Mouse (Mus musculus) MEL (cell line): Measurements from ENCODE around the gene Calml3. TPM values are rescaled to one million over a fixed set of nuclear protein-coding genes. Genes with fewer than 3 reads are reported as not detected.

Experiments
- DNase-seq: peaks from one replicate; pipeline ENCODE4 v3.0.0; 2011; ENCODE audit warnings: low read depth, low spot score
- H3K27ac ChIP-seq: 2 replicates; pipeline ENCODE4 v1.5.1; 2012; ENCODE audit warnings: low read depth, mild to moderate bottlenecking, control low read depth, low read length, moderate library complexity; ENCODE audit not compliant: control insufficient read depth
- H3K27me3 ChIP-seq, 2 experiments: fragments of 150-350 bp in 1 of 2; sonication (generic) in 1 of 2; 2 replicates each; pipeline ENCODE4 v1.6.1; 2012; ENCODE audit warnings: low read length in 2 of 2, mild to moderate bottlenecking in 2 of 2, improper control_type of control experiment in 1 of 2, moderate library complexity in 1 of 2; ENCODE audit not compliant: insufficient read depth in 2 of 2, control insufficient read depth in 1 of 2
- H3K36me3 ChIP-seq, 2 experiments: 2 replicates each; pipeline ENCODE4 v1.6.1; 2012 to 2014; ENCODE audit warnings: low read length in 2 of 2, improper control_type of control experiment in 1 of 2, inconsistent platforms in 1 of 2, mild to moderate bottlenecking in 1 of 2; ENCODE audit not compliant: insufficient read depth in 2 of 2, control insufficient read depth in 1 of 2
- H3K4me1 ChIP-seq, 2 experiments: fragments of 150-350 bp in 1 of 2; sonication (generic) in 1 of 2; 2 replicates each; pipeline ENCODE4 v1.6.1; 2012; ENCODE audit warnings: low read length in 2 of 2, improper control_type of control experiment in 1 of 2, mild to moderate bottlenecking in 1 of 2; ENCODE audit not compliant: insufficient read depth in 2 of 2, control insufficient read depth in 1 of 2
- H3K4me3 ChIP-seq, 2 experiments: fragments of 150-350 bp in 1 of 2; sonication (generic) in 1 of 2; 2 replicates each; pipeline ENCODE4 v1.5.1; 2012; ENCODE audit warnings: low read depth in 2 of 2, low read length in 2 of 2, mild to moderate bottlenecking in 2 of 2, moderate library complexity in 2 of 2, control low read depth in 1 of 2, improper control_type of control experiment in 1 of 2; ENCODE audit not compliant: control insufficient read depth in 1 of 2, insufficient read depth in 1 of 2
- H3K79me2 ChIP-seq: 2 replicates; pipeline ENCODE4 v1.6.1; 2012; ENCODE audit warnings: mild to moderate bottlenecking, low read length, moderate library complexity; ENCODE audit not compliant: control insufficient read depth, poor library complexity, insufficient read depth
- H3K9ac ChIP-seq: 2 replicates; pipeline ENCODE4 v1.6.1; 2012; ENCODE audit warnings: low read depth, mild to moderate bottlenecking, control low read depth, low read length, moderate library complexity; ENCODE audit not compliant: control insufficient read depth, poor library complexity, severe bottlenecking
- H3K9me3 ChIP-seq: fragments of 150-350 bp; sonication (generic); replicated peaks from 2 replicates; pipeline ENCODE4 v1.6.1; 2012; ENCODE audit warnings: mild to moderate bottlenecking, low read length, improper control_type of control experiment, moderate library complexity; ENCODE audit not compliant: insufficient read depth
- BHLHE40 ChIP-seq: IDR thresholded peaks from 2 replicates; pipeline ENCODE4 v1.6.1; 2012; ENCODE audit warnings: low read depth, mild to moderate bottlenecking, inconsistent platforms, low read length, improper control_type of control experiment, borderline replicate concordance
- CHD1 ChIP-seq: IDR thresholded peaks from 2 replicates; pipeline ENCODE4 v1.6.1; 2012; ENCODE audit warnings: low read depth, mild to moderate bottlenecking, inconsistent platforms, low read length, improper control_type of control experiment
- CHD2 ChIP-seq: IDR thresholded peaks from 2 replicates; pipeline ENCODE4 v1.6.1; 2011; ENCODE audit warnings: low read length, improper control_type of control experiment
- ELF1 ChIP-seq: IDR thresholded peaks from 2 replicates; pipeline ENCODE4 v1.6.1; 2014; ENCODE audit warnings: low read depth, mild to moderate bottlenecking, inconsistent platforms, low read length, improper control_type of control experiment, moderate library complexity
- ETS1 ChIP-seq: IDR thresholded peaks from 2 replicates; pipeline ENCODE4 v1.6.1; 2012; ENCODE audit warnings: low read depth, mild to moderate bottlenecking, inconsistent platforms, low read length, improper control_type of control experiment, moderate library complexity
- GABPA ChIP-seq: IDR thresholded peaks from 2 replicates; pipeline ENCODE4 v1.6.1; 2012; ENCODE audit warnings: low read depth, mild to moderate bottlenecking, inconsistent platforms, low read length, improper control_type of control experiment, moderate library complexity
- MAX ChIP-seq: IDR thresholded peaks from 2 replicates; pipeline ENCODE4 v1.6.1; 2011; ENCODE audit warnings: low read length, improper control_type of control experiment
- MAZ ChIP-seq: IDR thresholded peaks from 2 replicates; pipeline ENCODE4 v1.6.1; 2012; ENCODE audit warnings: low read depth, mild to moderate bottlenecking, inconsistent platforms, low read length, improper control_type of control experiment
- MXI1 ChIP-seq: IDR thresholded peaks from 2 replicates; pipeline ENCODE4 v1.6.1; 2011; ENCODE audit warnings: mild to moderate bottlenecking, low read depth, low read length, improper control_type of control experiment
- MYB ChIP-seq: IDR thresholded peaks from 2 replicates; pipeline ENCODE4 v1.6.1; 2011; ENCODE audit warnings: mild to moderate bottlenecking, low read depth, low read length, improper control_type of control experiment
- MYC ChIP-seq: IDR thresholded peaks from 2 replicates; pipeline ENCODE4 v1.6.1; 2011; ENCODE audit warnings: low read depth, mild to moderate bottlenecking, low read length, improper control_type of control experiment, moderate library complexity
- NELFE ChIP-seq: IDR thresholded peaks from 2 replicates; pipeline ENCODE4 v1.6.1; 2011; ENCODE audit warnings: low read depth, low read length, improper control_type of control experiment
- NRF1 ChIP-seq: IDR thresholded peaks from 2 replicates; pipeline ENCODE4 v1.6.1; 2014; ENCODE audit warnings: low read depth, mild to moderate bottlenecking, inconsistent platforms, low read length, improper control_type of control experiment, moderate library complexity; ENCODE audit not compliant: poor library complexity, insufficient read depth, severe bottlenecking
- POLR2AphosphoS5 ChIP-seq: IDR thresholded peaks from 2 replicates; pipeline ENCODE4 v1.6.1; 2012; ENCODE audit warnings: low read depth, borderline replicate concordance, mild to moderate bottlenecking, inconsistent platforms, low read length, moderate library complexity, mixed read lengths
- SIN3A ChIP-seq: IDR thresholded peaks from 2 replicates; pipeline ENCODE4 v1.6.1; 2012; ENCODE audit warnings: low read length, improper control_type of control experiment, inconsistent platforms
- TAL1 ChIP-seq: IDR thresholded peaks from 2 replicates; pipeline ENCODE4 v1.6.1; 2012; ENCODE audit warnings: mild to moderate bottlenecking, inconsistent platforms, low read length, moderate library complexity, mixed read lengths
- TBP ChIP-seq: IDR thresholded peaks from 2 replicates; pipeline ENCODE4 v1.8.0; 2011; ENCODE audit warnings: low read depth, low read length, improper control_type of control experiment
- USF2 ChIP-seq, 2 experiments: IDR thresholded peaks; 2 replicates each; pipeline ENCODE4 v1.6.1; 2011 to 2012; ENCODE audit warnings: improper control_type of control experiment in 2 of 2, low read length in 2 of 2, borderline replicate concordance in 1 of 2, inconsistent platforms in 1 of 2, low read depth in 1 of 2, mild to moderate bottlenecking in 1 of 2; ENCODE audit not compliant: insufficient read depth in 1 of 2
- ZC3H11A ChIP-seq: IDR thresholded peaks from 2 replicates; pipeline ENCODE4 v1.6.1; 2012; ENCODE audit warnings: low read depth, mild to moderate bottlenecking, inconsistent platforms, low read length, improper control_type of control experiment
- ZKSCAN1 ChIP-seq: IDR thresholded peaks from 2 replicates; pipeline ENCODE4 v1.6.1; 2012; ENCODE audit warnings: low read depth, mild to moderate bottlenecking, inconsistent platforms, low read length, improper control_type of control experiment, moderate library complexity
- ZMIZ1 ChIP-seq: IDR thresholded peaks from 2 replicates; pipeline ENCODE4 v1.6.1; 2012; ENCODE audit warnings: low read depth, mild to moderate bottlenecking, inconsistent platforms, low read length, improper control_type of control experiment, moderate library complexity
- polyA plus RNA-seq, 2 experiments: library from polyadenylated mRNA; stranded (reverse) in 1 of 2; unstranded in 1 of 2; fragments of >175 nt in 1 of 2; fragments of >200 nt in 1 of 2; gene quantifications; 2 replicates each; pipeline versions ENCODE4 v1.2.1 to v1.2.4; 2012; ENCODE audit warnings: low replicate concordance in 2 of 2, low read depth in 1 of 2; ENCODE audit not compliant: insufficient read length in 2 of 2, insufficient read depth in 1 of 2, missing spikeins in 1 of 2
- total RNA-seq: library from RNA; depleted of rRNA; stranded (reverse); fragments of 300-350 nt; gene quantifications from 2 replicates; pipeline ENCODE4 v1.2.3, GENCODE M21; 2012

The Calml3 gene
- total and polyA plus RNA-seq, 3 experiments = not detected

DNA sequence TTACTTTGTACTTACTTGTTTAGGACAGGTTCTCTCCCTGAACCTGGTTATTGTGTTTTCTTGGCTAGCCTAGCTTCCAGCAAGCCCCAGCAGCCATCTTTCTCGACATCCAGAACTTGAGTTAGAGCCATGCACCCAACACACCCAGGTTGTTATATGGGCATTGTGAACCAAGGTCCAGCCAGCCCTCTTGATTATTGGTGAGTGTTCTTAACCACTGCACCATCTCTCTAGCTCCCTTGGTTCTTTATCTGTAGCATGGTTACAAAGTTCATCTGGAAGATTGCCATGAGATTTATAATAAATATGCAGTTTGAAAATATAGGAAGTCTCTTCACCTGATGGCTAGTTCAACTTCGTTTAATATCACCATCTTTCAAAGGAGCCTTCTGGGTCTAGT lies 20.5 kb downstream of the Calml3 start:
- Histone ChIP-seq H3K27me3 (peaks cover 0 to 1% of the 10 kb centered on the region in 2 experiments; a peak in 1 of 4 replicates), H3K9me3 (no peaks in the 10 kb centered on the region), H3K79me2 (no peaks in the 10 kb centered on the region), H3K4me3 (no peak overlapping the region), H3K9ac (no peak overlapping the region), H3K27ac (no peak overlapping the region), H3K36me3 (no peaks in the 10 kb centered on the region), H3K4me1 (no peaks in the 10 kb centered on the region)
- DNase-seq = no peak
- TF ChIP-seq CHD2 (no peak), TAL1 (no peak), ZC3H11A (no peak), ELF1 (no peak), USF2 (IDR thresholded peaks at IDR 0.05; ENCODE audit: borderline replicate concordance in 1 of 2, insufficient read depth in 1 of 2, low read depth in 1 of 2, low read length in 2 of 2) (no peak), BHLHE40 (no peak), ZMIZ1 (no peak)
- TF ChIP-seq, all 39 proteins: peak for 0

- no peak overlapping the region for H3K27ac ChIP-seq
- DNase-seq = no peak
- H3K4me3 ChIP-seq = no peak overlapping the region
- no peaks in the 10 kb centered on the region for H3K9me3 ChIP-seq
- no peaks in the 10 kb centered on the region for H3K79me2 ChIP-seq
- H3K27me3 ChIP-seq = no peaks in the 10 kb centered on the region
- TF ChIP-seq GABPA (no peak), MAX (no peak), NRF1 (no peak), ELF1 (no peak), ETS1 (no peak), TAL1 (no peak), SIN3A (no peak), MXI1 (no peak), NELFE (no peak), POLR2AphosphoS5 (no peak), ZKSCAN1 (no peak), BHLHE40 (no peak), MAZ (no peak), CHD1 (no peak), MYB (no peak), ZC3H11A (no peak), TBP (no peak), ZMIZ1 (no peak), MYC (no peak)
- no peaks in the 10 kb centered on the region for H3K36me3 ChIP-seq
- peaks cover 0 to 6% of the 10 kb centered on the region in 2 experiments; a peak in 2 of 4 replicates for H3K4me1 ChIP-seq
- no peak overlapping the region for H3K9ac ChIP-seq
Measured at GRCm38 (mm10) chr13:3782499-3782898, 21.6 kb downstream of the Calml3 start.
